Comparison of ENCODE assay signal across 8 mouse cellular contexts in genomic region chr5:97834770-97835169, GRCm38 (mm10).
DNase-seq lines count a peak whose midpoint lies in the region; ATAC-seq lines count a peak whose summit lies in the region.

No protein-coding gene starts in this region.

- DNase-seq in cerebellum, postnatal 10 days = peak; percentile 16 to 18
- no peak for DNase-seq in cerebellum, adult 9-10 months
- peak; percentile 81 to 88 for DNase-seq in adrenal gland, postnatal 36 days
- peak; percentile 27 for DNase-seq in kidney, postnatal 14 days
- DNase-seq in frontal cortex, postnatal 14 days (ENCODE audit: low spot score in 2 of 2) = no peak
- DNase-seq in left cerebral cortex, postnatal 25 days (ENCODE audit: low spot score in 2 of 2) = no peak
- no peak for DNase-seq in right cerebral cortex, postnatal 14 days

- intact Hi-C loops in left cerebral cortex, postnatal 25 days (cut with DNase I) = no loop called here

- peak; percentile 82 for ATAC-seq in megakaryocyte progenitor cell, adult 5-6 weeks (replicated peaks; ENCODE audit: poor library complexity)

Comparison
In these comparisons a context has a peak if more than half of its experiments do, and no peak if none do; other contexts are left out.
1. DNase-seq: peak in cerebellum, postnatal 10 days (2 of 2), adrenal gland, postnatal 36 days (2 of 2) and kidney, postnatal 14 days (single experiment); none in cerebellum, adult 9-10 months (single experiment), frontal cortex, postnatal 14 days (0 of 2), left cerebral cortex, postnatal 25 days (0 of 2) and right cerebral cortex, postnatal 14 days (single experiment).